Mouse (Mus musculus) midbrain, embryonic 13.5 days (tissue): Measurements from ENCODE around the gene Cdh26. TPM values are rescaled to one million over a fixed set of nuclear protein-coding genes. Genes with fewer than 3 reads are reported as not detected.

Source experiments
- ATAC-seq: fragments of 200-750 bp; cut with Nextera tagmentation; 2 replicates; pipeline ENCODE4 v1.8.0; 2017; ENCODE audit warnings: mild to moderate bottlenecking, moderate TSS enrichment, moderate library complexity
- H3K27ac ChIP-seq: fragments of 300-500 bp; sonication (generic); 2 replicates; pipeline ENCODE4 v1.5.1; 2015; ENCODE audit warnings: inconsistent platforms, mild to moderate bottlenecking, moderate library complexity
- H3K27me3 ChIP-seq: fragments of 300-500 bp; sonication (generic); 2 replicates; pipeline ENCODE4 v1.6.1; 2015; ENCODE audit warnings: mild to moderate bottlenecking, inconsistent platforms
- H3K36me3 ChIP-seq: fragments of 300-500 bp; sonication (generic); 2 replicates; pipeline ENCODE4 v1.6.1; 2015; ENCODE audit warnings: mild to moderate bottlenecking, inconsistent platforms
- H3K4me1 ChIP-seq: fragments of 300-500 bp; sonication (generic); replicated peaks from 2 replicates; pipeline ENCODE4 v1.6.1; 2015; ENCODE audit warnings: inconsistent platforms
- H3K4me2 ChIP-seq: fragments of 300-500 bp; sonication (generic); replicated peaks from 2 replicates; pipeline ENCODE4 v1.6.1; 2015; ENCODE audit warnings: moderate library complexity, mild to moderate bottlenecking, inconsistent platforms
- H3K4me3 ChIP-seq: fragments of 300-500 bp; sonication (generic); replicated peaks from 2 replicates; pipeline ENCODE4 v1.5.1; 2015; ENCODE audit warnings: mild to moderate bottlenecking, inconsistent platforms
- H3K9ac ChIP-seq: fragments of 300-500 bp; sonication (generic); replicated peaks from 2 replicates; pipeline ENCODE4 v1.6.1; 2015; ENCODE audit warnings: mild to moderate bottlenecking, inconsistent platforms
- H3K9me3 ChIP-seq: fragments of 300-500 bp; sonication (generic); 2 replicates; pipeline ENCODE4 v1.6.1; 2016; ENCODE audit warnings: mild to moderate bottlenecking, inconsistent platforms
- WGBS: fragments of 180-500 bp; shearing (Covaris S2); methylation state at CpG from one replicate; pipeline ENCODE4 v1.1.7; 2015; 5-methylcytosine and 5-hydroxymethylcytosine counted together
- polyA plus RNA-seq: library from polyadenylated mRNA; unstranded; fragments of >200 nt; fragmentation: Nextera tagmentation; extraction: Ambion mirVana; gene quantifications from 2 replicates; pipeline ENCODE4 v1.2.1, GENCODE M21; 2015

The Cdh26 gene
- polyA plus RNA-seq, 1 experiment from 2014 or later, result 0.16 TPM

GRCm38 (mm10) chr2:178420576-178420975 is 9.8 kb upstream of the Cdh26 start:
- ATAC-seq, result no peak
- peaks cover 3% of the 10 kb centered on the region; the same call in 1 of the 2 replicates for H3K27me3 ChIP-seq
- 87% methylated on average over 9 of the region's 9 CpGs for WGBS
- H3K9ac ChIP-seq, result no peak overlapping the region
- peaks cover 15% of the 10 kb centered on the region; the same call in 1 of the 2 replicates for H3K4me1 ChIP-seq
- H3K4me2 ChIP-seq, result no peak overlapping the region
- H3K36me3 ChIP-seq, result no peaks in the 10 kb centered on the region
- H3K4me3 ChIP-seq, result no peak overlapping the region
- no peaks in the 10 kb centered on the region for H3K9me3 ChIP-seq
- no peak overlapping the region for H3K27ac ChIP-seq

- H3K27ac ChIP-seq, result peak overlapping the region; percentile 69; the same call in 1 of the 2 replicates
Observed at GRCm38 (mm10) chr2:178421603-178422002, 8.7 kb upstream of the Cdh26 start.

GRCm38 (mm10) chr2:178422186-178422585 is 8.1 kb upstream of the Cdh26 start:
- H3K36me3 ChIP-seq, result no peaks in the 10 kb centered on the region
- H3K27ac ChIP-seq, result peak overlapping the region; percentile 69
- H3K27me3 ChIP-seq, result no peaks in the 10 kb centered on the region
- H3K9me3 ChIP-seq, result no peaks in the 10 kb centered on the region
- H3K4me2 ChIP-seq, result no peak overlapping the region
- H3K9ac ChIP-seq, result no peak overlapping the region
- peaks cover 15% of the 10 kb centered on the region; the same call in 1 of the 2 replicates for H3K4me1 ChIP-seq
- no peak overlapping the region for H3K4me3 ChIP-seq
- WGBS, result 45% methylated on average over 3 of the region's 3 CpGs
- ATAC-seq, result no peak

More at GRCm38 (mm10) chr2:178421603-178422002, 8.7 kb upstream of the Cdh26 start:
- no peaks in the 10 kb centered on the region for H3K9me3 ChIP-seq
- H3K27me3 ChIP-seq, result no peaks in the 10 kb centered on the region
- no peak overlapping the region for H3K9ac ChIP-seq
- 49% methylated on average over 6 of the region's 6 CpGs for WGBS
- H3K36me3 ChIP-seq, result no peaks in the 10 kb centered on the region
- peak; percentile 68 for ATAC-seq
- H3K4me3 ChIP-seq, result no peak overlapping the region
- H3K4me2 ChIP-seq, result no peak overlapping the region
- H3K4me1 ChIP-seq, result peaks cover 15% of the 10 kb centered on the region; the same call in 1 of the 2 replicates

GRCm38 (mm10) chr2:178423223-178423622 is 7.1 kb upstream of the Cdh26 start:
- WGBS, result 82% methylated on average over 5 of the region's 5 CpGs
- no peak for ATAC-seq
- Histone ChIP-seq H3K9ac (no peak overlapping the region), H3K36me3 (no peaks in the 10 kb centered on the region), H3K4me1 (peaks cover 15% of the 10 kb centered on the region; the same call in 1 of the 2 replicates), H3K4me2 (no peak overlapping the region), H3K27me3 (no peaks in the 10 kb centered on the region), H3K27ac (no peak overlapping the region), H3K9me3 (no peaks in the 10 kb centered on the region), H3K4me3 (no peak overlapping the region)

- Histone ChIP-seq H3K27ac (no peak overlapping the region), H3K4me1 (0 out of 2 replicates have a peak, but pooled peaks cover 8% of the 10 kb centered on the region), H3K9ac (no peak overlapping the region), H3K4me3 (no peak overlapping the region), H3K27me3 (no peaks in the 10 kb centered on the region), H3K9me3 (no peaks in the 10 kb centered on the region), H3K4me2 (no peak overlapping the region), H3K36me3 (no peaks in the 10 kb centered on the region)
- ATAC-seq, result peak; percentile 48; the same call in 1 of the 2 replicates
- WGBS, result 58% methylated on average over 4 of the region's 4 CpGs
Observed at GRCm38 (mm10) chr2:178426229-178426628, 4.1 kb upstream of the Cdh26 start.

- Histone ChIP-seq H3K9me3 (no peaks in the 10 kb centered on the region), H3K4me1 (0 out of 2 replicates have a peak, but pooled peaks cover 10% of the 10 kb centered on the region), H3K36me3 (no peaks in the 10 kb centered on the region), H3K27me3 (no peaks in the 10 kb centered on the region), H3K4me2 (no peak overlapping the region), H3K4me3 (no peak overlapping the region), H3K9ac (no peak overlapping the region), H3K27ac (no peak overlapping the region)
- ATAC-seq, result no peak
- WGBS, result 82% methylated on average over 5 of the region's 5 CpGs
Observed at GRCm38 (mm10) chr2:178427181-178427580, 3.1 kb upstream of the Cdh26 start.

GRCm38 (mm10) chr2:178428183-178428582 is 2.1 kb upstream of the Cdh26 start:
- Histone ChIP-seq H3K9me3 (no peaks in the 10 kb centered on the region), H3K4me2 (no peak overlapping the region), H3K9ac (no peak overlapping the region), H3K4me1 (0 out of 2 replicates have a peak, but pooled peaks cover 5% of the 10 kb centered on the region), H3K36me3 (no peaks in the 10 kb centered on the region), H3K27me3 (no peaks in the 10 kb centered on the region), H3K4me3 (no peak overlapping the region), H3K27ac (no peak overlapping the region)
- no peak for ATAC-seq
- 82% methylated on average over 9 of the region's 9 CpGs for WGBS

GRCm38 (mm10) chr2:178428676-178429075 is 1.7 kb upstream of the Cdh26 start:
- Histone ChIP-seq H3K4me1 (0 out of 2 replicates have a peak, but pooled peaks cover 5% of the 10 kb centered on the region), H3K4me2 (no peak overlapping the region), H3K27me3 (no peaks in the 10 kb centered on the region), H3K4me3 (no peak overlapping the region), H3K36me3 (no peaks in the 10 kb centered on the region), H3K9me3 (no peaks in the 10 kb centered on the region), H3K27ac (no peak overlapping the region), H3K9ac (no peak overlapping the region)
- WGBS, result 89% methylated on average over 4 of the region's 4 CpGs
- ATAC-seq, result no peak

- WGBS, result 91% methylated on average over 6 of the region's 6 CpGs
Observed at GRCm38 (mm10) chr2:178429426-178429825, 905 bp upstream of the Cdh26 start.

GRCm38 (mm10) chr2:178433495-178433894 is 3.2 kb downstream of the Cdh26 start:
- H3K27ac ChIP-seq, result no peak overlapping the region
- no peak overlapping the region for H3K4me2 ChIP-seq
- ATAC-seq, result no peak
- 0 out of 2 replicates have a peak, but pooled peaks cover 8% of the 10 kb centered on the region for H3K4me1 ChIP-seq
- H3K9me3 ChIP-seq, result no peaks in the 10 kb centered on the region
- no peak overlapping the region for H3K4me3 ChIP-seq
- WGBS, result 77% methylated on average over 2 of the region's 2 CpGs
- H3K36me3 ChIP-seq, result no peaks in the 10 kb centered on the region
- no peaks in the 10 kb centered on the region for H3K27me3 ChIP-seq
- no peak overlapping the region for H3K9ac ChIP-seq

More at GRCm38 (mm10) chr2:178429426-178429825, 905 bp upstream of the Cdh26 start:
- no peaks in the 10 kb centered on the region for H3K9me3 ChIP-seq
- H3K4me3 ChIP-seq, result no peak overlapping the region
- no peak for ATAC-seq
- H3K27me3 ChIP-seq, result no peaks in the 10 kb centered on the region
- no peaks in the 10 kb centered on the region for H3K36me3 ChIP-seq
- H3K27ac ChIP-seq, result no peak overlapping the region
- H3K4me2 ChIP-seq, result no peak overlapping the region
- 0 out of 2 replicates have a peak, but pooled peaks cover 5% of the 10 kb centered on the region for H3K4me1 ChIP-seq
- H3K9ac ChIP-seq, result no peak overlapping the region

GRCm38 (mm10) chr2:178433903-178434302 is 3.6 kb downstream of the Cdh26 start:
- no peak overlapping the region for H3K27ac ChIP-seq
- no peak overlapping the region for H3K9ac ChIP-seq
- H3K4me2 ChIP-seq, result no peak overlapping the region
- no peak overlapping the region for H3K4me3 ChIP-seq
- WGBS, result 95% methylated on average over 2 of the region's 2 CpGs
- no peaks in the 10 kb centered on the region for H3K36me3 ChIP-seq
- 0 out of 2 replicates have a peak, but pooled peaks cover 8% of the 10 kb centered on the region for H3K4me1 ChIP-seq
- no peak for ATAC-seq
- H3K9me3 ChIP-seq, result no peaks in the 10 kb centered on the region
- H3K27me3 ChIP-seq, result no peaks in the 10 kb centered on the region

- Histone ChIP-seq H3K4me2 (no peak overlapping the region), H3K4me1 (0 out of 2 replicates have a peak, but pooled peaks cover 3% of the 10 kb centered on the region), H3K4me3 (no peak overlapping the region), H3K36me3 (no peaks in the 10 kb centered on the region), H3K27me3 (no peaks in the 10 kb centered on the region), H3K9me3 (no peaks in the 10 kb centered on the region), H3K27ac (no peak overlapping the region), H3K9ac (no peak overlapping the region)
- 63% methylated on average over 9 of the region's 9 CpGs for WGBS
- no peak for ATAC-seq
Observed at GRCm38 (mm10) chr2:178437311-178437710, 7.0 kb downstream of the Cdh26 start.

- H3K9me3 ChIP-seq, result no peaks in the 10 kb centered on the region
- no peaks in the 10 kb centered on the region for H3K36me3 ChIP-seq
- no peaks in the 10 kb centered on the region for H3K27me3 ChIP-seq
- no peak for ATAC-seq
- H3K4me2 ChIP-seq, result no peak overlapping the region
- 76% methylated on average over 4 of the region's 4 CpGs for WGBS
- H3K9ac ChIP-seq, result no peak overlapping the region
- H3K4me1 ChIP-seq, result no peaks in the 10 kb centered on the region
- H3K4me3 ChIP-seq, result no peak overlapping the region
- no peak overlapping the region for H3K27ac ChIP-seq
Observed at GRCm38 (mm10) chr2:178449386-178449785, 19.1 kb downstream of the Cdh26 start.
